Mouse (Mus musculus): ENCODE results near the gene Tmem106a.

DNA sequence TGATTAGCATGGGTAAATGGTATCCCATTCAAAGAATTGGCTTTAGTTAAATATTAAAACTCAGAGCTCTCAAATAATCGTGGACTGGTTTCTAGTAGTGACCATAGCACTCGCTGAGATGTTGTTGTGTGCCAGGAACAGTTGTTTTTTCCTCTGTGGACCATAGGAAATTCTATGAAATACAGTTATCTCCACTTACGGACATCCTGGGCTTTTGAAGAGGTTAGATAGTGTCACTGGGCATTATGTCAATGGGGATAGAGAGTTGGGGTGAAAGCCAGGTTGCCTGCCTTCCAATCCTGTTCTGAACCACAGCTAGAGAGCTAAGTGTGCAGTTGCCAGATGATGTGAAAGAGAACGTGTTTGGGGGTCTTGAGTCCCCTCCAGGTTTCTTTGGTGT, 3.8 kb downstream of the Tmem106a start:
- TF ChIP-seq POLR2A (IDR thresholded peaks at IDR 0.05; ENCODE audit: low read depth, low read length) (no peak), CTCF (IDR thresholded peaks at IDR 0.05; ENCODE audit: extremely low read depth, insufficient read length, insufficient replicate concordance, low read depth, low read length) (no peak)

Measured in small intestine, adult 2 months (tissue).